Mouse (Mus musculus): ENCODE data around the gene Clmp.
"Not testable (repeated sequence)": the region's sequence is repeated elsewhere in the genome, so short reads cannot be mapped to it uniquely, and the experiment has no call there.

The Clmp gene

DNA sequence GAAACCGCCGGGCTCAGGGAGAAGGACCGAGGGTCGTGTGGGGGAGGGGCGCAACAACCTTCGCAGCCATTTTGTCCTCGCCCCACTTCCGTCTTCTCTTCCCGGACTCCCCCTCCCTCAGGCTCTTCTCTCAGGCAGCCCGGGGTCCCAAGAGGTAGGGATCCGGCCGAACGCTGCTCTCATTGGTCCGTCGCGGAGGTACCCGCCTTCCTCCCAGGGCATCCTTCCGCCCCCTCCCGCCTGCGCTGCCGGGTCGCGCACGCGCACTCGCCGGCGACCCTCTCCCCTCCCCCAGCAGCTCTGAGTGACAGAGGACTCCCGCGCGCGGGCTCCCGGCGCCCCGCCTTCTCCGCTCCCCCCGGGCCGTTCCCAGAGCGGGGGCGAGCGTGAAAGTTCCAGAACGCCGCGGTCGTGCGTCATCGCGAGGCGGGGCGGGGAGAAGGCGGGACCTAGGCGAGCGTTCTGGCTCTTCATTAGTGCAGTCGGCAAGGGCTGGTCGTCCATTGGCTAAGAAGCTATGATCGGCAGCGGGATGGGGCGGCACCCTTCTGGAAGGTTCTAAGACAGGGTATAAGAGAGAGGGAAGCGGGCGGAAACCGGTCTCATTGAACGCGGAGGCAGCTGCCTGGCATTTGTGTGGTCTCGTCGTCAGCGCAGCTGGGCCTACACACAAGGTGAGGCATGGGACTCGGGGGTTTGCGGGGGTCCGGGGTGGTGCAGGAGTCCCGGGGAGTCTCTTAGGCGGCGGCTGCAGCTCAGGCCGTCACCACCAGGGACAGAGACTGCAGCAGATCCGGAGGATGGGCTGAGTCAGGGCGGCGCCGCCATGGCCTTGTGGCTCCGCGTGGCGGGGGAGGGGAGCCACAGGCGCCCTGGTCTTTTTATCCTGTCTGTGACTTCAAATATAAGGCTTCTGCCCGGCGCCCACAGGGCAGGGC lies 115.2 kb downstream of the Clmp start, which contains the start of gene Hspa8:
Hspa8 (plus strand) TSS at position 310 of the 938 bp plus-strand sequence.
- DNase-seq (ENCODE audit: low spot score in 2 of 2): peak; percentile 100

DNA sequence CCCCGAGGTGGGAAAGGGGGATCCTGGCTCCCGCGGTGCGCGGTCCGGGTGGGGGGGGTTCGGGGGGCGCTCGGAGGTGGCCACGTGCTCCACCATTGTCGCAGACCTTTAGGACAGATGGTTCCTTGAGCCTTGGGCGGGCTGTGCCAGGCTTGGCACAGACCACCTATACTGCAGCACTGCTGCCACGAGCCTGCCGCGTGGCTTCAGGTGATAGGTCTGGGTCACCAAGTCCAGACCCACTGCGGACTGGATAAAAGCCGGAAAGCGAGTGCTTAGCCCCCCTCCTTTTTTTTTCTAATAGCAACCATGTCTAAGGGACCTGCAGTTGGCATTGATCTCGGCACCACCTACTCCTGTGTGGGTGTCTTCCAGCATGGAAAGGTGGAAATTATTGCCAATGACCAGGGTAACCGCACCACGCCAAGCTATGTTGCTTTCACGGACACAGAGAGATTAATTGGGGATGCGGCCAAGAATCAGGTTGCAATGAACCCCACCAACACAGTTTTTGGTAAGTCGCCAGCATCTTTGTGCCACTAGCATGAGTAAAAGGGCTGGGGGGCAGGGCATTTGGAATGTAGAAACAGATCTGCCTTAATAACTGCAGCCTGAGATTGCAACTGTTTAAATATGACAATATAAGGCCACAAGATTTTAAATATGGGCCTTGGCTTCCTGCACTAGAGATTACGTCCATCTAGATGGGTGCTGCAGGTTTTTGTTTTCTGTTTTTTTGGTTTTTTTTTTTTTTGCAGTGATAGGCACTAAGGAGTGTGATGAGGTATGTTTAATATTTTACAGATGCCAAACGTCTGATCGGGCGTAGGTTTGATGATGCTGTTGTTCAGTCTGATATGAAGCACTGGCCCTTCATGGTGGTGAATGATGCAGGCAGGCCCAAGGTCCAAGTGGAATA lies 116.1 kb downstream of the Clmp start:
- peak in 1 of 2 experiments; percentile 11 for DNase-seq (ENCODE audit: low spot score in 2 of 2)

DNA sequence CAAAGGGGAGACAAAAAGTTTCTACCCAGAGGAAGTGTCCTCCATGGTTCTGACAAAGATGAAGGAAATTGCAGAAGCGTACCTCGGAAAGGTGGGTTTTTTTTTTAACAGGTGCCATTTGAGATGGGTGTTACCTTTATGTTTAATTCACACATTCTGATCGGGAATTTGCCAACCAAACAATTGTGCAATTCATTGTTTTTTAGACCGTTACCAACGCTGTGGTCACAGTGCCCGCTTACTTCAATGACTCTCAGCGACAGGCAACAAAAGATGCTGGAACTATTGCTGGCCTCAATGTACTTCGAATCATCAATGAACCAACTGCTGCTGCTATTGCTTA lies 116.7 kb downstream of the Clmp start:
- DNase-seq (ENCODE audit: low spot score in 2 of 2): not testable (repeated sequence)

DNA sequence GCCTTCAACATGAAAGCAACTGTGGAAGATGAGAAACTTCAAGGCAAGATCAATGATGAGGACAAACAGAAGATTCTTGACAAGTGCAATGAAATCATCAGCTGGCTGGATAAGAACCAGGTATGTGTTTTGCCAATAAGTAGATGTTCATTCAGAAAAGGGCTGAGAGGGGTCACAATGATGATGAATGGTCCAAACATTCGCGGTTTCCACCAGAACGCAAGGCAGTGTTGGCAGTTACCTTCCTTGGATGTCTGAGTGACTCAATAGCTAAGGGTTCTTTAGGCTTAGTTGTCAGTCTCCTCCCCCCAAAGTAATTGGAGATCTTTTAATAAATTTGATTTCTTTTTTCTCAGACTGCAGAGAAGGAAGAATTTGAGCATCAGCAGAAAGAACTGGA lies 118.8 kb downstream of the Clmp start:
- not testable (repeated sequence) for DNase-seq (ENCODE audit: low spot score in 2 of 2)

DNA sequence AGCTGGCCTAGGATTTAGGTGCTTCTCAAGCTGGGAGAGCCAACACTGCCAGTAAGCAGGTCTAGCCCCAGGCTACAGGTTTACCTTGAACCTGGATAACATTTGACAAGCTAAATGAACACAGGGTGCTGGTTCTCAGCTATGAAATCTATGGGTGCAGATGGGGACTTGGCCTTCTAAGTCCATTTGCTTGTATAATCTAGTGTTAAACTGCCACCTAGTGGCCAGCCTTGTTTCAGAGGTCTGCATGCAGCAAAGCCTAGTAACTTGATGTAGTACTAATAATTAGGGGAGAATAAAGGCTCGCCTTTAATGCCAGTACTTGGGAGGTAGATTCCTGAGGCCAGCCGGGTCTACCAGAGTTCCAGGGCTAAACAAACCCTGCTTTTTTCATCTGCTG lies 119.5 kb downstream of the Clmp start:
- peak; percentile 69 to 81 for DNase-seq (ENCODE audit: low spot score in 2 of 2)

DNA sequence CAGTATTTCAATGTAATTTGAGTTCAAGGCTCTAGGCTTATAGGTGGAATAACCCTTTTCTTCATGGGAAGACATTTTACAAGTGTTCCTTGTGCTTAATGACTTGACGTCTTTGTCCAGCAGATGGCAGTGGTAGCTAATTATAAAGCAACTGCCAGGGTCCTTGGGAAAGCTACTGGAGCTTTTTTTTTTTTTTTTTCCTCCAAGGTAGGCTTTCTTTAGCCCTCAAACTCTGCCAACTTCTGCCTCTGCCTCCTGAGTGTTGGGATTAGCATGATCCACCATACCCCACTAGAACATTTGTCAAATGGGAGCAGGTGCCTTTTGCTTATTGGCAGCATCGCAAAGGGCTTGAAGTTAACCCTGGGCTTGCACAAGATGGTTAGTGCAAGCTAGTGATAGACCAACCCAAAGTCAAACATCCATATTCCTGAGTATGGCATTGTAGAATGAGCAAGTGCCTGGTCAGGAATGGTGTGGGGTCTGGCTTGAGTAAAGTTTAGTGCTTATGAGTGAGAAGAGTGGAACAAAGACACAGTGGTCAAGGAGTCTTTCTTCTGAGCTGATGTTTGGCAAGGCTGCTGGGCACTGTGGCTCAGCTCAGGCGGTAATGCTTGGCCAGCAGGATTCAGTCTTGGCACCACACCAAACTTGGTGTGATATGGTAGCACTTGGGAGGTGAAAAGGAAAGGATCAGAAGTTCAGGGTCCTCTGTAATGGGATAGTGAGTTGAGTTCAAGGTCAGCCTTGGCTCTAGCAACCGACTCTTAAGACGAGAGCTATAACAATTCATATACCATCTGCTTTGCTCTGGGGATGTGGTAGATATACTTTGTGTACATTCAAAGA lies 120.9 kb downstream of the Clmp start:
- peak in 1 of 2 experiments; percentile 13 for DNase-seq (ENCODE audit: low spot score in 2 of 2)

DNA sequence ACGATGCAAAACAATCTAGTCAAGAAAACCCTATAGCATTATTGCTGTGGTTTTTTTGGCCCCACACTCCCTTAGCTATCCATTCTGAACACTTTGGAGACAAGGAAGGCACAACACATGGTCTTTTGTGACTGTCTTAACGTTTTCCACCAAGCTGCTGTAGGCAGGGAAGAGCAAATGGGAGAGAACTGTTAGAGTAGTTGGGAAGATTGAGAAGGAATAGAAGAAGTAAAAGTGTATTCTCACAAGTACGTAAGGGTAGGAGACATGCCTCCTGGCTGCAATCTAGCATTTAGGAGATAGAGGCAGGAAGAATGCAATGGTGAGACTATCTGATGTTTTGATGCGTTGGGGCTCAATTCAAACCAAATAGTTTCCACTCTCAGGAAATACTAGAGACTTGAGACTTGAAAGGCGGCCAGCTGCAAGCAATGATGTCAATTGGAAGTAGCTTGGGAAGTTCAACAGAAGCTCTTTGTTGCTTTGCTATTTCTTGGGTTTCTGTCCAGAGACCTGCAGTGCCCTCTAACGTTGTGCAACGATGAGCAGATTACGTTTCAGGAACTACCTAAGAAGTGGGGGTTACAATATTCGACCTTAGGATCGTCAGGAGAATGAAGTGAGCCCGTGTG lies 121.6 kb downstream of the Clmp start:
- peak in 1 of 2 experiments; percentile 10 for DNase-seq (ENCODE audit: low spot score in 2 of 2)

DNA sequence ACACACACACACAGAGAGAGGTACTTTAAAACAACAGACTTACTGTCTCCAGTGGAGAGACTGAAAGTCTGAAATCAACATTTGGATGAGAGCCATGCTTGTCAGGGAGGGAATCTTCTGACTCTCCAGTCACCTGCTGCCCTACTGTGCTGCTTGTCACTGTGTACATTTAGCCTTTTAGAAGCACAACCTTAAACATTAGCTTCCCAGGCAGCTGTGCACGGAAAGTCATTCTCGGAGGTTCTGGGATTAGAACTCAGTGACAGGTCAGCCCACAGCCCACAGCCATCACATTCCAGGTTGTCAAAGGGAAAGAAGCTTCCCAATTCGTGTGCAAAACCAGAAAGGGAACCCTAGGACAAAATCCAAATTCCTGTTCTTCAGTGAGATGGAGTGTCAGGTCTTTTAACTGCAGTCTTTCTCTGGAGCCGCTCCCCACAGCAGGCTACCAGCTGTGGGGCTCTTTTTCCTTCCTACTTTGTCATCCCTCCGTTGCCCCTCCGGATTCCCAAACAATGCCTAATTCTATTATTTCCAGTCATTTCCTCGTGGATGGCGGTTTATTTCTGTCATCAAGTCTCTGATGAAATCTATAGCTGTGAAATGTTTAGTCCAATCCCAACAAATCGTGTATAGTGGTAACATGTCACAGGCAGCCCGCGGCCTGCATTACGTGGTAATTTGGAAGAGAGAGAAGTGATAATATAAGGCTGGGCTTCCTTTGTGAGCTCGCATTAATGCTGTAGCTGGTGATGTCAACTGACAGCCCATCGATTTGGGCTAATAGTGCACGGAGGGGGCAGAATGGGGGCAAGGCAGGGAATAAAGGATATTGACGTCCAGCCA lies 122.5 kb downstream of the Clmp start:
- no peak for DNase-seq (ENCODE audit: low spot score in 2 of 2)

DNA sequence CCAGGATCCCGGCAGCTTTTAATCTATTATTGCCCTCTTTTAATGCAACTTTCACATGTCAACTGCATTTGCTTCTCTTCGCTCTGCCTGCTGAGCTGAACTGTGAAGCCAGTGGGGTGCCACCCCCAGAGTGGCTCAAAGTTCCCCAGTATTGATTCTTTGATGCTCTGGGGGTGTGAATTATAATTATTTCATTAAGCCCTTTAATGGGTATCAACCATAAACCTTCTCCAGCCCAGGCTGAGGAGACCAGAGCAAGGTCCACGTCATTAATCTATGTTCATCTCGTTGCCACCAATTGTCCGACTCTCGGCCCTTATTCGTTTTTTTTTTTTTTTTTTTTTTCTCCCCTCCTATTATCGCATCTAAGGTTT lies 123.1 kb downstream of the Clmp start:
- no peak for DNase-seq (ENCODE audit: low spot score in 2 of 2)

DNA sequence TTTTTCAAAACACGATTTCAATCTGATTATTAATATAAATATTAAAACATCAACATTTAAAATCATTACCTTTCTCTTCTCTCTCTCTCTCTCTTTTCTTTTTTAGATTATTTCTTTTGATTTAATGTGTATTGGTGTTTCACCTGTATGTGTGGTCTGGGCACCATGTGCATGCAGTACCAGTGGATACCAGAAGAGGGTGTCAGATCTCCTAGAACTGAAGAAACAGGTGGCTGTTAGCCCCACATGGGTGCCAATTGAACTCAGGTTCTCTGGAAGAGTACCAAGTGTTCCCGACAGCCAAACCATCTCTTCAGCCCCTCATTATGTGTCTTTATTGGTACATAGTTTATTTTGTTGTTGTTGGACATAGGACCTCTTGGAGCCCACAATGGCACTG lies 126.1 kb downstream of the Clmp start:
- no peak for DNase-seq (ENCODE audit: low spot score in 2 of 2)

DNA sequence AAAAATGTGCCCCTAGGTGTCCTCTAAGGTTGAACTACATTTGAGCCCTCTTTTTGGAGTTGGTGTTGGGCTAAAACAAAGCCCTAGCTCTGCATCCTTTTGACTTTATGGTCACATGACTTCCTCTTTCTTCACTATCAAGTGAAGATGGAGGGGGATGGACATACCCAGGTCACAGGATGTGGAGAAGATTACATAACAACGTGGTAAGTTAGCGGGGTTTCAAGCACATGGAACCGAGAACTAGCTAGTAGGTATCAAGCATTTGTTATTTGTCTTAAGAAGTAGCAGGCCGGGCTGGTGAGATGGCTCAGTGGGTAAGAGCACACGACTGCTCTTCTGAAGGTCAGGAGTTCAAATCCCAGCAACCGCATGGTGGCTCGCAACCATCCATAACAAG lies 128.3 kb downstream of the Clmp start:
- peak in 1 of 2 experiments; percentile 7 for DNase-seq (ENCODE audit: low spot score in 2 of 2)

DNA sequence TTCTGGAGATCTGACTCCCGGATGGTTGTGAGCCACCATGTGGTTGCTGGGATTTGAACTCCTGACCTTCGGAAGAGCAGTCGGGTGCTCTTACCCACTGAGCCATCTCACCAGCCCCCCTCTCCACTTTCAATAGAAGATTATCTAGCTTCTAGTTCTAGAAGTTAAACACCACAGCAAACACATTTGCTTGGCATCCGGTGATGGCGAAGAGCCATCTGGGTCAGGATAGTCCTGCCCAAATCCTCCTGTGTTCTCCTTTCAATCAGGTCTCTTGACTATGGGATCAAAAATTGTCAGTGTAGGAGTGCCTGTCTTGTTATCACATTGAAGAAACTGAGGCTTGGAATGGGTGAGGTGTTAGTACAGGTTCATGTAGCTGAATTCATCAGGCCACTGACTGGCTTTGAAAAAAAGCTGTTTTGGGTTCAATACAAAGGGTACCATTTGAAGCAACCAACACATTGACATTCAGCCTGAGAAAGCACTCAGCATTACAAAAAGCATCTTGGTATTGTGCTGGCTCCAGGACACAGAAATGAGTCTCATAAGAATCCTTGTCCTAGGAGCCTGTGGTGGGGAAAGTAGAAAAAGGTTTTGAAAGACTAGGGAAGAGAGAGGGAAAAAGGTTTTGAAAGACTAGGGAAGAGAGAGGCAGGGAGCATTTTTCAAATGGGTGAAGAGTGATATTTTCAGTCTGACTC lies 131.7 kb downstream of the Clmp start:
- DNase-seq (ENCODE audit: low spot score in 2 of 2): no peak

DNA sequence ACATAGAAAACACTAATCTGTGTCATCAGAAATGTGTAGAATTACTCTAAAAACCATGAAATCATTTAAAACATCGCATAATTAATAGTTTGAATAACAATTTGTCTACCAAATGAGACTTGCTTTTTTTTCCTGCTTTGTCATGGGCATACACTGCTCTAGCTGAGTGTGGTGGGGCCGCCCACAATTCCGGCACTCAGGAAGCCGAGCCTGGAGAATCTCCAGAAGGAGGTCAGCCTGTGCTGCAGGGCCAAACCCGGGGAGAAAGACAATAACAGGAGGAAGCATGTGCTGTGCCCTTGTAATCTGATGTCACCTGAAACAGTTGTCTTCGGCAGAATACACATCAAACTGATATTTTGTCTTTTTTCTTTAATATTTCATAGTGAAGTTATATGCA lies 139.8 kb downstream of the Clmp start:
- DNase-seq (ENCODE audit: low spot score in 2 of 2): no peak

DNA sequence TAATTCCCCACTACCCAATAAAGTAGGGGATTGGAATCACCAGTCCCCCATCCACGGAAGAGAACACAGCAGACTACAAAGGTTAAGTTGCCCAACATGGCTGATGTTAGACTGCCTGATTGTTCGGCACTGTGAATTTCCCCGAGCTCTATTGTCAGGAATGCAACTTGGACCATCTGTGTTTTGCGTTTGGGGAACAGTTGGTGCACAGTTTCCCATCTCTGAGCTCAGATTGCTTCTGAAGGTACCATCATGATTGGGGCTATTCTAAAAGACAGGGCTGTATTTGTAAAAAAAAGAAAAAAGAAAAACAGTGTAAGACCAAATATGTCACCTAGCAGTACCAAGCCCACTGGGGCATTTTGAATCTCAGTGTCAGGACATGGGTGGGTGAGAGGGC lies 141.6 kb downstream of the Clmp start:
- no peak for DNase-seq (ENCODE audit: low spot score in 2 of 2)

DNA sequence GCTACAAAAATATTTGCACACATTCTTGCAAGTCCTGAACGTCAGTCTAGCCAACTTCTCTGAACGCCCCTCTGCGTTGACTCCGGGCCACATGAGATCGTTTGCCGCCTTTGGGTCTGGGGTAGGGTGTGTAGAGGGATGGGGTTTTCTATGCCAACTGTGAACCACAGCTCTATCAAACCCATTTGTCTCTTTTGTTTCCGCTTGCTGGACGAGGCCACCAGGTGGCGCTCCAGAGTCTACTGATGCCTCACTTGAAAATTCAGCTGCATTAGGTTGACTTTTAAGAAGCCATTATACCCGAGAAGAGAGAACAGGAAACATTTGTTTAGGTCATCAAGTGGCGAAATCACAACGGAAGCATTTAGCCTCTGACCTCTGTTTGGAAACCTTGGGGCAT lies 148.8 kb downstream of the Clmp start:
- peak; percentile 30 to 48 for DNase-seq (ENCODE audit: low spot score in 2 of 2)

All from spleen, postnatal 36 days (tissue).